Mouse (Mus musculus) embryonic facial prominence, embryonic 11.5 days (tissue): ENCODE measurements around the gene Gm648. TPM values are rescaled to one million over a fixed set of nuclear protein-coding genes. Genes with fewer than 3 reads are reported as not detected.
"Not testable (repeated sequence)": the region's sequence is repeated elsewhere in the genome, so short reads cannot be mapped to it uniquely, and the experiment has no call there.

Experiments used
- ATAC-seq: fragments of 200-750 bp; cut with Nextera tagmentation; replicated peaks from 2 replicates; pipeline ENCODE4 v1.8.0; 2017; ENCODE audit warnings: low read depth; ENCODE audit not compliant: insufficient number of reproducible peaks, low FRiP score, low TSS enrichment
- DNase-seq: peaks from one replicate; pipeline ENCODE4 v3.0.0-alpha.2; 2015; ENCODE audit warnings: low spot score
- H3K27ac ChIP-seq: fragments of 300-500 bp; sonication (generic); replicated peaks from 2 replicates; pipeline ENCODE4 v1.5.1; 2014; ENCODE audit warnings: mild to moderate bottlenecking, low read depth, low read length, control low read depth
- H3K27me3 ChIP-seq: fragments of 300-500 bp; sonication (generic); 2 replicates; pipeline ENCODE4 v1.6.1; 2014; ENCODE audit warnings: mild to moderate bottlenecking, low read length, moderate library complexity, mixed read lengths; ENCODE audit not compliant: control insufficient read depth, insufficient read depth
- H3K36me3 ChIP-seq: fragments of 300-500 bp; sonication (generic); replicated peaks from 2 replicates; pipeline ENCODE4 v1.6.1; 2014; ENCODE audit warnings: low read depth, mild to moderate bottlenecking, low read length, moderate library complexity, mixed read lengths; ENCODE audit not compliant: control insufficient read depth, insufficient read depth
- H3K4me1 ChIP-seq: fragments of 300-500 bp; sonication (generic); 2 replicates; pipeline ENCODE4 v1.6.1; 2014; ENCODE audit warnings: low read length, mixed read lengths; ENCODE audit not compliant: control insufficient read depth, insufficient read depth
- H3K4me2 ChIP-seq: fragments of 300-500 bp; sonication (generic); 2 replicates; pipeline ENCODE4 v1.6.1; 2014; ENCODE audit warnings: low read depth, mild to moderate bottlenecking, control low read depth, low read length, moderate library complexity
- H3K4me3 ChIP-seq: fragments of 300-500 bp; sonication (generic); 2 replicates; pipeline ENCODE4 v1.5.1; 2014; ENCODE audit warnings: low read depth, low read length, control low read depth
- H3K9ac ChIP-seq: fragments of 300-500 bp; sonication (generic); replicated peaks from 2 replicates; pipeline ENCODE4 v1.6.1; 2014; ENCODE audit warnings: mild to moderate bottlenecking, control low read depth, low read length
- H3K9me3 ChIP-seq: fragments of 300-500 bp; sonication (generic); replicated peaks from 2 replicates; pipeline ENCODE4 v1.6.1; 2016; ENCODE audit warnings: mild to moderate bottlenecking, low read length, inconsistent platforms, mixed read lengths; ENCODE audit not compliant: control insufficient read depth
- WGBS: fragments of 180-500 bp; shearing (Covaris S2); extraction: QIAGEN DNeasy Blood & Tissue Kit; methylation state at CpG from one replicate; pipeline ENCODE4 v1.1.7; 2014; 5-methylcytosine and 5-hydroxymethylcytosine counted together
- microRNA-seq: library from miRNA; unstranded; fragments of <30 nt; microRNA quantifications from one replicate; pipeline ENCODE4, GENCODE M21; 2016; ENCODE audit warnings: borderline number of aligned reads
- polyA plus RNA-seq: library from polyadenylated mRNA; unstranded; fragments of >200 nt; fragmentation: Nextera tagmentation; extraction: Ambion mirVana; gene quantifications from 2 replicates; pipeline ENCODE4 v1.2.1, GENCODE M21; 2014

Gm648 gene
- polyA plus RNA-seq, 1 experiment from 2014 or later = not detected

DNA sequence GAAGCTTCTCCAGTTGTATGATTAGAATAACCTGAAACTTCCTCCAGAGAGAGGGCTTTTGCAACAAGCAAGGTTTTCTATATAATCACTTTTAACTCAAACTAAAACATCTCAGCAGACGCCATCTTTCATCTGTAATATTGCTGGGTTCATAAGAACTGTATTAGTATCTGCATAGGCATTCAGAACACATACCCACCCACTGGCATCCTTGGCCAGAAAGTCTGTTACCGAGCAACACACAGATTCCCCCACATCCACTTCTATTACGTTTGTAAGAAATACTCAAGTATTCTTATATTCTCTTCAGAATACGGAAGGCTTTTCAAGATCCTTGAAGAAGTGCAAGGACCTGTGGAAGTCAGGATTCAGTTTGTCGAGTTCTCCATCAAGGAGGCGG, 25.0 kb downstream of the Gm648 start, which contains the start of gene Gm10477:
Gene Gm10477 (plus strand): TSS at position 301 of the 400 bp plus-strand sequence.
- ATAC-seq, H3K4me1 ChIP-seq, H3K9me3 ChIP-seq, H3K27ac ChIP-seq, H3K36me3 ChIP-seq, DNase-seq, H3K4me3 ChIP-seq, H3K4me2 ChIP-seq, H3K9ac ChIP-seq, H3K27me3 ChIP-seq: not testable (repeated sequence)
- 83% methylated on average over 6 of the region's 6 CpGs for WGBS

DNA sequence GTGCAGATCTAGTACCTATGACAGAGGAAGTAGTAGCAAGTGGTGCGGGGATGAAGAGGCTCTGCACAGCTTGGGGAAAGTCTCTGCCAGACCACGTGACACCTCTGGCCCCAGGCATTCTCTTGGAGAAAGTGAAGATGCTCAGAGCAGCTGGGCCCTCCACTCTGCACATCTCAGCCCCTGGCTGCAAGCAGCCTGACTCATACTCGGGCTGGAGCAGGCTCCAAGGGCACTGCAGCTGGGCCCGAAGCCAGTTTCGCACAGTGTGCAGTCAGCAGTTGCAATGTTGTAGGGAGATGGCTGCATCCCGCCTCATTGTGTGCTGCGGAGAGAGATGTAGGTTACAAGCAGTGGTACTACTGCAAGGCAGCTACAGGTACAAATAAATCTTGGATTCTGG, 52.2 kb downstream of the Gm648 start:
- 84% methylated on average over 7 of the region's 7 CpGs for WGBS
- no peak for ATAC-seq
- no peaks in the 10 kb centered on the region for H3K4me1 ChIP-seq

More for the DNA sequence above, 52.2 kb downstream of the Gm648 start:
- Histone ChIP-seq H3K9me3 (no peaks in the 10 kb centered on the region), H3K9ac (no peak overlapping the region), H3K27me3 (no peaks in the 10 kb centered on the region), H3K36me3 (no peaks in the 10 kb centered on the region), H3K27ac (no peak overlapping the region), H3K4me3 (no peak overlapping the region), H3K4me2 (no peak overlapping the region)
- no peak for DNase-seq

Small RNA genes lying within 50 kb of the gene (microRNA-seq; reads per million reads assigned to microRNA genes)
- gene Mir5116 = not detected

Other genes starting within 250 kb of the Gm648 start
- gene Zfp449, start 203.2 kb downstream of the Gm648 start, polyA plus RNA-seq = 8.9 and 9.3 TPM in 2 replicates
- gene Smim10l2a, start 175.0 kb downstream of the Gm648 start, polyA plus RNA-seq = 5.9 and 6.5 TPM in 2 replicates
- 1.4 and 4.2 TPM in 2 replicates for gene Gm2174, start 101.6 kb downstream of the Gm648 start, polyA plus RNA-seq
- 24.2 and 24.9 TPM in 2 replicates for gene Ints6l, start 94.7 kb downstream of the Gm648 start, polyA plus RNA-seq
- gene Gm10477, start 24.9 kb downstream of the Gm648 start, polyA plus RNA-seq = not detected in 2 replicates
- gene Mmgt1, start 48.5 kb upstream of the Gm648 start, polyA plus RNA-seq = 36.5 and 37.0 TPM in 2 replicates
- 11.6 and 11.9 TPM in 2 replicates for gene Slc9a6, start 60.2 kb upstream of the Gm648 start, polyA plus RNA-seq
- gene Fhl1, start 182.2 kb upstream of the Gm648 start, polyA plus RNA-seq = 48.9 and 50.9 TPM in 2 replicates